Mouse (Mus musculus) thymus, postnatal 10 days (tissue): ENCODE results near the gene U2af2.

Source experiments
- DNase-seq, 2 experiments: peaks; one replicate each; pipeline ENCODE4 v3.0.0; 2021; ENCODE audit warnings: low spot score in 2 of 2

U2af2 gene

GRCm38 (mm10) chr7:5061774-5062359 lies at the start of gene U2af2:
Gene U2af2 (plus strand): TSS chr7:5062143.
- peak; percentile 92 to 95 for DNase-seq

- DNase-seq: no peak
Measured at GRCm38 (mm10) chr7:5012681-5013513, 49.0 kb upstream of the U2af2 start.

DNA sequence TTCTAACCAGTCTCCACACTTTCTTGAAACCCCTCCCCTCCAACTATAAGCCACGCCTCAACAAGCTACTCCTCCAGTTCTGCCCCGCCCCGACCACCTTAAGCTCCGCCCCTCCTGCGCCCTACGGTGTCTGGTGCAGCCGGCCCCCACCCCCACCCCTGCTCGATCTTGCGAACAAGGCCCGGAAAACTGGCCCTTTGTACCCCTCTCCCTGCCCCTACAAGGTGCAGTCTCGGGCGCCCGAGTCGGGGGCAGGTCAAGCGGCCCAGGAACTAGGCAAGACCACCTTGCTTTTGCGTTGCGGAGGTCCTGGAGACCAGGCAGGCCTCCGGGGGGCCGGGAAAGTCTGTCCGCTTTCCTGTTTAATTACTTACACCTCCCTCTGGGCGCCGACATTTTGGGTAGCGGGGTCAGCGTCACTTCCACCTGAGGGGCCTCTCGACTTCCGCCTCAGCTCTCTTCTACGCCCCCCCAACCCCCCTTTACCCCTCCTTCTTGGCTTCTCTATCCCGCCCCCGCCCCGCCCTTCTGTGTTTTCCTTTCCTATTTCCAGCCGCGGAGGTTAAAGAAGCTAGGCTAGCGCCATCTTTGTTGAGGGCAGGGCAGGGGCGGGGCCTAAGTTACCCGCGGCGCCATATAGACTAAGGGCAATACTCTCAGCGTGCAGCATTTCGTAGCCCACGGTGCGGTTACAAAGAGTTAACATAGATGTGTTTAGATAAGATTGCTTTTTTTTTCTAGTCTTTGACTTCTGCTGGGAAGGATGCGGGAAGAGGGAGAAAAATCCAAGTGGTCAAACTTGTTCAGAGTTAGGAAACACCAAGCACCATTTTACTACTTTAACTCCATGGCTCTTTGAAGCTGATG lies 47.5 kb upstream of the U2af2 start, which contains the start of the genes Zfp524 and Fiz1:
TSS of gene Zfp524 (plus strand) at position 165 of the 867 bp plus-strand sequence.
TSS of gene Fiz1 (minus strand) at position 447 of the 867 bp plus-strand sequence.
- DNase-seq: peak; percentile 97

- DNase-seq: peak; percentile 96 to 97
Measured at GRCm38 (mm10) chr7:5015118-5016001, 46.6 kb upstream of the U2af2 start, which contains the start of gene Gm44973. Gene Gm44973 (plus strand): TSS chr7:5015496.

- DNase-seq: no peak
Measured at GRCm38 (mm10) chr7:5016057-5016456, 45.9 kb upstream of the U2af2 start.

DNA sequence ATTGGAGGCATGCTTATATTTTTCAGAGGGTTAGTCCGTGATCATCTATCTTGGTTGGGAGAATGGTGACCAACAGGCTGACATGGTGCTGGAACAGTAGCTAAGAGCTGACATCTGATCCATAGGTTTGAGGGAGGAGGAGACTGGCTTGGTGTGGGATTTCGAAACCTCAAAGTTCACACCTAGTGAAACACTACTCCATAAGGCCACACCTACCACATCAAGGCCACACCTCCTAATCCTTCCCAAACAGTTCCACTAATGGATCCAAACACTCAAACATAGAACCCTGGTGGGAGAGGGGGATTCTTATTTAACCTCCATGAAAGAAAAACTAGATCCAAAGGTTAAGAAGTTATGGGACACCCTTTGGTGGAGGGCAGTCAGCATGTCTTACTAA lies 45.0 kb upstream of the U2af2 start:
- DNase-seq: no peak

DNA sequence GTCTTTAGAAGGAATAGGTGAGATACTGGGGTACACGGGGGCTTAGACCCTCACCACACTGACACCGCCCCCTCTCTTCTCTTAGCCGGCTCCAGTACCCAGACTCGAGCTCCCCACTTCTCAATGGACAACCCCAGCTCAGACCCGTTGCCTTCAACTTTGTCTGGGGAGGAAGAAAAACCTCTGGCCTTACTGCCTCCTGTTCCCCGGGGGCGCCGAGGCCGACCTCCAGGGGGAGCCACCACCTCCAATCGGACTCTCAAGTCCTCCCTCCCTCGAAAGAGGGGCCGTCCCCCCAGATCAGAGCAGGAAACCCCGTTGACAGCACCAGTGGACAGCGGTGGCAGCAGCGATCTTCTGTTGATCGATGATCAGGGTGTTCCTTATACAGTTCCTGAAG lies 44.6 kb upstream of the U2af2 start:
- DNase-seq: peak; percentile 38 to 46

DNA sequence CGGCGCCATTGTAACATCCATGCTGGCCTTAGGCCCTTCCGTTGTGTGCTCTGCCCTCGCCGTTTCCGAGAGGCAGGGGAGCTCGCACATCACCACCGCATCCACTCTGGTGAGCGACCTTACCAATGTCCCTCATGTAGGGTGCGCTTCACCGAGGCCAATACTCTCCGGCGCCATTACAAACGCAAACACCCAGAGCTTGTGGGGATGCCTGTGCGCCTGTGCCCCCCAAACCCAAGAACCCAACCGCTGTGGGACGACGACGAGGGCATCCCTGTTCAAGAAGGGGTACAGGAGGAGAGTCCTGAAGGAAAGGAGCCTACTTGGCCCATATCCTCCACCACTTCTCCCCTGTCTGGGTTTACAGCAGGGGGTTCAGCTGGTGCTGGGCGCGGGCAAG lies 44.0 kb upstream of the U2af2 start:
- DNase-seq: no peak

- DNase-seq: peak in 1 of 2 experiments; percentile 35
Measured at GRCm38 (mm10) chr7:5019576-5019975, 42.4 kb upstream of the U2af2 start.

- DNase-seq: peak; percentile 99 to 100
Measured at GRCm38 (mm10) chr7:5020000-5020681, 41.8 kb upstream of the U2af2 start, which contains the start of the genes Zfp865 and Ccdc106. Gene Zfp865 (plus strand): TSS chr7:5020376. Gene Ccdc106 (plus strand): TSS chr7:5020553.

GRCm38 (mm10) chr7:5020685-5021084 lies 41.3 kb upstream of the U2af2 start:
- no peak for DNase-seq

DNA sequence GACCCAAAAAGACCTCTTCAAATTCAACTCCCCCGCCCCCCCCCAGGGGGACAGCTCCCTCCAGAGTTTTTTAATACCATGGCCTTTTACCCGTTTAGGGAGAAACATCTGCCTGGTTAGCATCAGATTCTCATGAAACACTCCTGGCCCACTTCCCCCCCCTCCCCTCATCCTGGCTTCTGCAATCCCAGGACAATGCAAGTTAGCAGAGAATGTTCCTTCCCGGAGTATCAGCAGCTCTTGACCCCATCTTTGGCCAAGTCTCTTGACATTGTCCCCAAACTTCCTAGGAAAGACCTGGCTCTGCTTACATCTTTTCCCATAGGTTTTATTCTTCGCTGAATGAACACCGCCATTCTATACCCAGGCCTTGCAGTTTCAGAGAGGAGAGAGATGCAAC lies 40.7 kb upstream of the U2af2 start:
- no peak for DNase-seq

DNA sequence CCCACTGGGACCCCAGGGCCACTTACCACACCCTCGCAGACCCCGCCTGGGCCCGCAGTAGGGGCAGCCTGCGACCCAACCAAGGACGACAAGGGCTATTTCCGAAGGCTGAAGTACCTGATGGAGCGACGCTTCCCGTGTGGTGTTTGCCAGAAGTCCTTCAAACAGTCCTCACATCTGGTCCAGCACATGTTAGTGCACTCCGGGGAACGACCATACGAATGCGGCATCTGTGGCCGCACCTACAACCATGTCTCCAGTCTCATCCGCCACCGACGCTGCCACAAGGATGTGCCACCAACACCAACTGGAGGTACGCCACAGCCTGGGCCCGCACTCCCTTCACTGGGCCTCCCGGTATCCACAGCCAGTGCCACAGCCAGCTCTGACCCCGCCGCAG lies 32.4 kb upstream of the U2af2 start:
- no peak for DNase-seq

DNA sequence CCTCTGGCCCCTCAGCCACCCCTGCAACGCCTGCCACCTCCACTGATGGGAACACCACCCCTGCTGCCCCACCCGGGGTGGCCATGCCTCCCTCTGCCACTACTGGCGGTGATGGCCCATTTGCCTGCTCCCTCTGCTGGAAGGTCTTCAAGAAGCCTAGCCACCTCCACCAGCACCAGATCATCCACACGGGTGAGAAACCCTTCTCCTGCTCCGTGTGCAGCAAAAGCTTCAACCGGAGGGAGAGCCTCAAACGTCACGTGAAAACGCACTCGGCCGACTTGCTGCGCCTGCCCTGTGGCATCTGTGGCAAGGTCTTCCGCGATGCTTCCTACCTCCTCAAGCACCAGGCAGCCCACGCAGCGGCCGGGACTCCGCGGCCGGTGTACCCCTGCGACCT lies 32.0 kb upstream of the U2af2 start:
- no peak for DNase-seq

- no peak for DNase-seq
Measured at GRCm38 (mm10) chr7:5030554-5031275, 31.2 kb upstream of the U2af2 start.

DNA sequence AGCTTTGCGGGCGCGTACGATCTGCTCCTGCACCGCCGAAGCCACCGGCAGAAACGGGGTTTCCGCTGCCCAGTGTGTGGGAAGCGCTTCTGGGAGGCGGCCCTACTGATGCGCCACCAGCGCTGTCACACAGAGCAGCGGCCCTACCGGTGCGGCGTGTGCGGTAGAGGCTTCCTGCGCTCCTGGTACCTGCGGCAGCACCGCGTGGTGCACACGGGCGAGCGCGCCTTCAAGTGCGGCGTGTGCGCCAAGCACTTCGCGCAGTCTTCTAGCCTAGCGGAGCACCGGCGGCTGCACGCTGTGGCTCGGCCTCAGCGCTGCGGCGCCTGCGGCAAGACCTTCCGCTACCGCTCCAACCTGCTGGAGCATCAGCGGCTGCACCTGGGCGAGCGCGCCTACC lies 30.4 kb upstream of the U2af2 start:
- no peak for DNase-seq

DNA sequence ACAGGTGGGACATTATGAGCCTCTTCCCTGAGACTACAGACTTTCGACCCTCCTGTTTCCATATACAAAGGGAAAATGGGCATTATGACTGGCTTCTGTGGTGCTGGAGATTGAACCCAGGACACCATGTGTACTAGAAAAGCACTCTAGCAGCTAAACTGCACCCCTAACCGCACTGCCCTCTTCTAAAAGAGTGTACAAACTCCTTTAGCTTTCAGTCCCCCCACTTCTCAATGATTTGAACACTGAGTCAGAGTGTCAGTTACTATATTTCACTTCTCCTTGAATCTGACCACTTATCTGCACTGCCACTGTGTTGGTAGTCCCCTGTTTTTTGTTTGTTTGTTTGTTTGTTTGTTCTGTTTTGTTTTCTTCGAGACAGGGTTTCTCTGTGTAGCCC lies 28.1 kb upstream of the U2af2 start, which contains the start of gene 4632433K11Rik:
TSS of gene 4632433K11Rik (plus strand) at position 301 of the 400 bp plus-strand sequence.
- DNase-seq: no peak

GRCm38 (mm10) chr7:5035628-5036027 lies 26.3 kb upstream of the U2af2 start:
- no peak for DNase-seq

DNA sequence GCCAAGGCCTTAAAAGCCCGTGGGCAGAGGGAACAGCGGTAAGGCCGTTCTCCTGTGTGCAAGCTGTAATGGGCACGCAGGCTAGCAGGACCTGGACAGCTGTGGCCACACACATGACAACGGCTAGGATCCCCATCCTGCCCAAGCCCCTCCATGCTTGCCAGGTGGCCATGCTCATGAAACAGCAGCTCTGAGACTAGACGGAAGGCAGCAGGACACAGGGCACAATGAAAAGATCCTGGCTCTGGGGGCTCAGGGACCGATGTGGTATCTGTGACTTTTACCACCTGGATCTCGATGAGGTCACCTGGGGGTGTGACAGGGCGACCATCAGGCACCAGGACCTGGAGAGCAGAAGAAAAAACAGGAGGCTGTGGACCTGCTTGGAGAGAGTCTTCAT lies 25.8 kb upstream of the U2af2 start:
- no peak for DNase-seq

GRCm38 (mm10) chr7:5037026-5037425 lies 24.9 kb upstream of the U2af2 start:
- no peak for DNase-seq
